Mouse (Mus musculus) E14TG2a.4 (cell line): Measurements from ENCODE around the gene V1rd19.
"Not testable (repeated sequence)": the region's sequence is repeated elsewhere in the genome, so short reads cannot be mapped to it uniquely, and the experiment has no call there.

Source experiments
- H3K27me3 ChIP-seq: 2 replicates; pipeline ENCODE4 v1.6.1; 2014; ENCODE audit warnings: low read length, control low read depth; ENCODE audit not compliant: insufficient read depth
- H3K36me3 ChIP-seq: 2 replicates; pipeline ENCODE4 v1.6.1; 2014; ENCODE audit warnings: low read length, control low read depth; ENCODE audit not compliant: insufficient read depth
- H3K4me1 ChIP-seq: replicated peaks from 2 replicates; pipeline ENCODE4 v1.6.1; 2014; ENCODE audit warnings: low read depth, low read length, control low read depth
- H3K4me3 ChIP-seq: replicated peaks from 2 replicates; pipeline ENCODE4 v1.5.1; 2014; ENCODE audit warnings: mild to moderate bottlenecking, low read length
- H3K9me3 ChIP-seq: 2 replicates; pipeline ENCODE4 v1.6.1; 2014; ENCODE audit warnings: low read length, control low read depth
- CTCF ChIP-seq: conservative IDR thresholded peaks from 2 replicates; pipeline ENCODE4 v1.5.1; 2014; ENCODE audit warnings: low read length
- NANOG ChIP-seq: IDR thresholded peaks from 2 replicates; pipeline ENCODE4 v1.6.1; 2014; ENCODE audit warnings: borderline replicate concordance, low read length, mixed read lengths
- POU5F1 ChIP-seq: IDR thresholded peaks from 2 replicates; pipeline ENCODE4 v1.6.1; 2014; ENCODE audit warnings: low read length, borderline replicate concordance

Gene V1rd19

DNA sequence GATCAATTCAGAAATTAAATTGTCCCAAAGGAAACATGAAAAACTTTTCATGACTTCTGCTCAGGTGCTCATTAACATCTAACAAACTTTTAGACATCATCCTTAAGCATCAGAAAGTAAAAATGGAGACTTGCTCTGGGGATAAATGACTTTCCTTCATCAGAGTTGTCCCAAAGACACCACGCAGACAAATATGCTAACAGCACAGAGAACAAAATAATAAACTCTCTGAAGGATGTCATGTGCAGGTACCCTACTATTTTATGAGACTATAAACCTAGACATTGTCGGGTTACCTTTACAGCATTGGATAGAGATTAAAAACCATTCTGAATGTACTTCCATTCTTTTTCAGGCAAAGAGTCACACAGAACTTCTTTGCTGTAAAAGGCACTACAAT is at the start of gene V1rd19:
Gene V1rd19, plus strand, starts transcription at position 301 of the 400 bp plus-strand sequence.
- Histone ChIP-seq H3K27me3 (no peaks in the 10 kb centered on the region), H3K4me3 (no peak within 1 kb of the TSS)
- TF ChIP-seq POU5F1, result no peak
- TF ChIP-seq CTCF, result no peak
- TF ChIP-seq NANOG, result no peak

DNA sequence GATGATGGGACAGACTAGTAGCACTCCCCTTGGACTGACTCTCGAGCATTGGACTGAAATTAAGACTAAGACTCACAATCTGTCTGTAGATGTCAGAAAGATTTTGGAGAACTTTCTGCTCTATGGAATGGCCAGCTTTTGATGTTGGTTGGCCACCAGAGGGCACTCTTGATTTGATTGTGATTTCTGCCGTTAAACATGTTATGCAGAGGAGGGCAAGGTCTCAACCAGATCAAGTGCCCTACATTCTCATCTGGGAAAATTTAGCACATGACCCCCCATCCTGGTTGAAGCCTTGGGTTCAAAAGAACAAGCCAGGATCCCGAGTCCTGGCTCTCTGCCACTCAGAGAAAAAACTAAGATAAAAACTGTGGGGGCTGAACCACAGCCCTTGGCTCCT is 33.4 kb upstream of the V1rd19 start:
- H3K9me3 ChIP-seq, result peaks cover 36% of the 10 kb centered on the region
- not testable (repeated sequence) for H3K36me3 ChIP-seq, H3K4me1 ChIP-seq, H3K4me3 ChIP-seq, H3K27me3 ChIP-seq

More for the DNA sequence above, at the start of gene V1rd19:
- Histone ChIP-seq H3K4me1 (no peaks in the 10 kb centered on the region), H3K36me3 (no peaks in the 10 kb centered on the region), H3K9me3 (peaks cover 9% of the 10 kb centered on the region)

DNA sequence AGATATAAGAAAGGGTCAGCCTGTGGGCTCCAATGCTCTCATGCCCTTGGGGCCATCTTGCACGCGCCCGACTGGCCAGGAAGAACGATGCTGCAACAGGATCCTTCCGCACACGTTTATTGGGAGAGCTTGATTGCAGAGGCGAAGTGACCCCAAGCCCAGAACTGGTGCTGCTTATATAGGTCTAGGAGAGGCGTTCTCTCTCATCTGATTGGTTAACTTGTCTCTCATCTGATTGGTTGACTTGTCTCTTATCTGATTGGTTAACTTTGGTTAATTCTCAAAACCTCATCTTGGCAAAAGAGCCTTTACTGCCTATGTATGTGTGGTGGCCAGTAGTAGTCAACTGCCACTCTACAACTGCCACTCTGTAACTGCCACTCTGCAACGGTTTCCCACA is 27.2 kb upstream of the V1rd19 start, which contains the start of gene Vmn1r181:
Gene Vmn1r181, plus strand, starts transcription at position 301 of the 400 bp plus-strand sequence.
- not testable (repeated sequence) for H3K36me3 ChIP-seq, H3K9me3 ChIP-seq, H3K4me1 ChIP-seq, H3K4me3 ChIP-seq, H3K27me3 ChIP-seq

DNA sequence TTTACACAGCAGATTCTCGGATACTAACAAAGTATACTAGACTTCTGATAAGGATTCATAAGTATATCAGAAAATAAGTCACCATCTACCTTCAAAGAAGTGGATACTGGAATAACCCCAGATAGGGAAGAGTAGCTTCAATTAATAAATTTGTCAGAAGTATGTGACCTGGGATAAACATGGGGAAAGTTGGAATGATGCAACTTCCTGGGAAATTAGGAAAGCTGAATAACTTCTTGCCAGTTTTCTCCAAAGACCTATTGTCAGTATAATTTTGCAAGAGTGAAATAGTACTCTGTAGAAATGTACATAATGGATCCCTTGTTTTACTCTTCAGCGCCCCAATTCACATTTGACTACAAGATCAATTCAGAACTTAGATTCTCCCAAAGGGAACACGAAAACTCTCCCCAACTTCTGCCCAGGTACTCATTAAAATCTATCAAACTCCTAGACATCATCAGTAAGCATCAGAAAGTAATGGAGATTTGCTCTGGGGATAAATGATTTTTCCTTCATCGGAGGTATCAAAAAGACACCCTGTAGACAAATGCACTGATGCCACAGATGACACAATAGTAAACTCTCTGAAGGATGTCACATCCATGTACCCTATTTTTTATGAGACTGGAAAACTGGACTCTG is 51.3 kb downstream of the V1rd19 start, which contains the start of gene Vmn1r183:
Gene Vmn1r183, plus strand, starts transcription at position 595 of the 645 bp plus-strand sequence.
- Histone ChIP-seq H3K4me1 (no peaks in the 10 kb centered on the region), H3K9me3 (no peaks in the 10 kb centered on the region), H3K27me3 (no peaks in the 10 kb centered on the region), H3K36me3 (no peaks in the 10 kb centered on the region), H3K4me3 (no peak within 1 kb of the TSS)
- no peak for TF ChIP-seq CTCF
- TF ChIP-seq POU5F1, result no peak
- TF ChIP-seq NANOG, result no peak
